Mouse (Mus musculus) kidney, postnatal 36 days (tissue): Measurements from ENCODE around the gene Myh13.

Experiments
- DNase-seq, 2 experiments: peaks; one replicate each; pipeline ENCODE4 v3.0.0; 2021 to 2022; ENCODE audit warnings: mixed read lengths in 2 of 2

The Myh13 gene

GRCm38 (mm10) chr11:67321358-67321757, at the start of gene Myh13:
TSS of gene Myh13 (plus strand) at chr11:67321658.
- no peak for DNase-seq

- DNase-seq, result no peak
These were observed 44.8 kb upstream of the Myh13 start, which contains the start of gene Myh8 for GRCm38 (mm10) chr11:67276601-67277174. TSS of gene Myh8 (plus strand) at chr11:67277124.

- DNase-seq, result no peak
These were observed 28.0 kb upstream of the Myh13 start for GRCm38 (mm10) chr11:67293440-67293839.

- DNase-seq, result no peak
These were observed 7.6 kb upstream of the Myh13 start for GRCm38 (mm10) chr11:67313733-67314452.

GRCm38 (mm10) chr11:67326536-67326935, 5.1 kb downstream of the Myh13 start:
- DNase-seq, result no peak

GRCm38 (mm10) chr11:67344556-67344955, 23.1 kb downstream of the Myh13 start:
- DNase-seq, result no peak

- DNase-seq, result no peak
These were observed 23.9 kb downstream of the Myh13 start for GRCm38 (mm10) chr11:67345186-67345855.

GRCm38 (mm10) chr11:67345856-67346236, 24.4 kb downstream of the Myh13 start:
- DNase-seq, result no peak

GRCm38 (mm10) chr11:67350153-67350768, 28.8 kb downstream of the Myh13 start:
- DNase-seq, result peak; percentile 76 to 90

- DNase-seq, result no peak
These were observed 31.6 kb downstream of the Myh13 start for GRCm38 (mm10) chr11:67353011-67353410.

GRCm38 (mm10) chr11:67358031-67358430, 36.6 kb downstream of the Myh13 start:
- DNase-seq, result no peak

- DNase-seq, result peak in 1 of 2 experiments; percentile 11
These were observed 40.8 kb downstream of the Myh13 start for GRCm38 (mm10) chr11:67362236-67362635.

GRCm38 (mm10) chr11:67364551-67364950, 43.1 kb downstream of the Myh13 start:
- no peak for DNase-seq

- DNase-seq, result no peak
These were observed 43.7 kb downstream of the Myh13 start for GRCm38 (mm10) chr11:67364986-67365721.

GRCm38 (mm10) chr11:67366936-67367335, 45.5 kb downstream of the Myh13 start:
- no peak for DNase-seq

GRCm38 (mm10) chr11:67373333-67373732, 51.9 kb downstream of the Myh13 start:
- peak; percentile 36 to 62 for DNase-seq

- peak in 1 of 2 experiments; percentile 26 for DNase-seq
These were observed 54.9 kb downstream of the Myh13 start for GRCm38 (mm10) chr11:67376308-67376707.

GRCm38 (mm10) chr11:67379703-67380510, 58.4 kb downstream of the Myh13 start:
- DNase-seq, result peak; percentile 36 to 57

- DNase-seq, result peak; percentile 40 to 42
These were observed 60.4 kb downstream of the Myh13 start for GRCm38 (mm10) chr11:67381833-67382232.

- no peak for DNase-seq
These were observed 63.2 kb downstream of the Myh13 start for GRCm38 (mm10) chr11:67384653-67385052.

GRCm38 (mm10) chr11:67386815-67387415, 65.5 kb downstream of the Myh13 start:
- DNase-seq, result no peak
